Mouse (Mus musculus) cerebellum, postnatal 14 days (tissue): ENCODE results near the gene Eif4a1.
A peak's percentile ranks its signal among the peaks of the same experiment; 100 is the strongest.

Experiments
- DNase-seq, 2 experiments: peaks; one replicate each; pipeline ENCODE4 v3.0.0; 2021; ENCODE audit warnings: mixed read lengths in 2 of 2

Gene Eif4a1

GRCm38 (mm10) chr11:69698574-69698973, 26.4 kb upstream of the Eif4a1 start:
- DNase-seq = no peak

GRCm38 (mm10) chr11:69697396-69697795, 25.2 kb upstream of the Eif4a1 start:
- DNase-seq = no peak

GRCm38 (mm10) chr11:69695361-69696181, 23.3 kb upstream of the Eif4a1 start, which contains the start of the genes Tnfsf12 and Tnfsfm13:
TSS of gene Tnfsf12 (minus strand) at chr11:69695849.
TSS of gene Tnfsfm13 (minus strand) at chr11:69696098.
- DNase-seq = peak; percentile 68 to 85

- no peak for DNase-seq
These were observed 22.8 kb upstream of the Eif4a1 start for GRCm38 (mm10) chr11:69695046-69695360.

- no peak for DNase-seq
These were observed 21.3 kb upstream of the Eif4a1 start for GRCm38 (mm10) chr11:69693421-69693965.

GRCm38 (mm10) chr11:69692863-69693262, 20.6 kb upstream of the Eif4a1 start:
- DNase-seq = no peak

- no peak for DNase-seq
These were observed 20.1 kb upstream of the Eif4a1 start for GRCm38 (mm10) chr11:69692196-69692811.

GRCm38 (mm10) chr11:69689891-69690290, 17.7 kb upstream of the Eif4a1 start:
- DNase-seq = no peak

- no peak for DNase-seq
These were observed 14.8 kb upstream of the Eif4a1 start for GRCm38 (mm10) chr11:69687061-69687460.

- DNase-seq = peak; percentile 90 to 92
These were observed 14.2 kb upstream of the Eif4a1 start for GRCm38 (mm10) chr11:69686377-69686776.

- DNase-seq = peak; percentile 79 to 85
These were observed 13.4 kb upstream of the Eif4a1 start, which contains the start of gene Tnfsf13 for GRCm38 (mm10) chr11:69685526-69686148. TSS of gene Tnfsf13 (minus strand) at chr11:69685784.

- DNase-seq = peak; percentile 36 to 48
These were observed 12.7 kb upstream of the Eif4a1 start for GRCm38 (mm10) chr11:69684936-69685335.

GRCm38 (mm10) chr11:69684128-69684745, 12.0 kb upstream of the Eif4a1 start:
- peak; percentile 41 to 51 for DNase-seq

- DNase-seq = no peak
These were observed 11.4 kb upstream of the Eif4a1 start for GRCm38 (mm10) chr11:69683576-69683975.

GRCm38 (mm10) chr11:69682840-69683533, 10.8 kb upstream of the Eif4a1 start:
- peak; percentile 96 to 97 for DNase-seq

- DNase-seq = peak in 1 of 2 experiments; percentile 46
These were observed 10.1 kb upstream of the Eif4a1 start for GRCm38 (mm10) chr11:69682209-69682839.

- peak; percentile 97 to 98 for DNase-seq
These were observed 9.3 kb upstream of the Eif4a1 start, which contains the start of gene Senp3 for GRCm38 (mm10) chr11:69681314-69682208. TSS of gene Senp3 (minus strand) at chr11:69682084.

- peak in 1 of 2 experiments; percentile 29 for DNase-seq
These were observed 8.1 kb upstream of the Eif4a1 start for GRCm38 (mm10) chr11:69680136-69680855.

GRCm38 (mm10) chr11:69679144-69679543, 6.9 kb upstream of the Eif4a1 start:
- DNase-seq = no peak

GRCm38 (mm10) chr11:69671726-69672124, 498 bp downstream of the Eif4a1 start:
- no peak for DNase-seq
